Mouse (Mus musculus): ENCODE measurements around the gene F2. TPM values are rescaled to one million over a fixed set of nuclear protein-coding genes. Genes with fewer than 3 reads are reported as not detected.
A peak's percentile ranks its signal among the peaks of the same experiment; 100 is the strongest.
"Not testable (repeated sequence)": the region's sequence is repeated elsewhere in the genome, so short reads cannot be mapped to it uniquely, and the experiment has no call there.

The F2 gene
- total RNA-seq, 2 experiments from 2014 or later, result 0.11 to 0.13 TPM

- intact Hi-C loops (cut with DNase I); H3K4me3 ChIP-seq; H3K27ac ChIP-seq; DNase-seq: not testable (repeated sequence)
- peak; percentile 14; the same call in 1 of the 2 replicates for TF ChIP-seq CTCF (IDR thresholded peaks at IDR 0.05)
Observed at GRCm38 (mm10) chr2:91609370-91609769, 26.8 kb downstream of the F2 start.

DNA sequence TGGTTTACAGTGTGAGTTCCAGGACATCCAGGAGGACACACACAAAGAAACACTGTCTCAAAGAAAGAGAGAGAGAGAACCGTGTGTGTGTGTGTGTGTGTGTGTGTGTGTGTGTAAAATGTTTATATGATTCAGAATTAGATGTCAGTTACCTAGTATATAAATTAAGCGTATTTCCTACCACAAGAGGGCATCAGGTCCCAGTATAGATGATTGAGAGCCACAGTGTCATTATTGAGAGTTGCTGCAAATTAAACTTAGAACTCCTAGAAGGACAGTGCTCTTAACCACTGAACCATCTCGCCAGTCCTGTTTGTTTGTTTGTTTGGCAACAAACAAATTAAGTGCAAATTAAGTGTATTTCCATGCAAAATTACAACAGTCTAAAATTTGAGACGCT lies 33.8 kb downstream of the F2 start:
- no peak for DNase-seq
- TF ChIP-seq CTCF (IDR thresholded peaks at IDR 0.05), result peak; percentile 5; the same call in 1 of the 2 replicates
- Histone ChIP-seq H3K4me3 (no peak overlapping the region), H3K27ac (no peak overlapping the region)
- intact Hi-C loops (cut with DNase I), result loop anchor here (5.0 kb wide), 1 partner anchor 35 kb away; no protein-coding TSS in a partner anchor

DNA sequence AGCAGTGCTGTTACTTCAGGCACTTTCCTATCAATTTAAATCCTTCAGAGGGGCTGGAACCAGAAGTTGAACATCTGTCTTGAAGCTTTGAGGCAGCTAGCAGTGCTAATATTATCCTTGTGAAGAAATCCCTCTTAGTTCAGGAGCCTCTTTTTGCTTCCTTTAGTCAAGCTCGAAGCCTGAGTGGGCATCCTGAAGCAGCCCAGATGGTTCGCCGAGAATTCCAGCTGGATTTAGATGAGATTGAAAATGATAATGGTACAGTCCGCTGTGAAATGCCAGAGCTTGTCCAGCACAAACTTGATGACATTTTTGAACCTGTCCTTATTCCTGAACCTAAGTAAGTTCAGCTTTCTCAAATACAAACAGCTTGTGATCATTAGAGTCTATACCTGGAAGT lies 35.7 kb downstream of the F2 start:
- no peak for DNase-seq
- no peak for TF ChIP-seq CTCF (IDR thresholded peaks at IDR 0.05)
- H3K27ac ChIP-seq, result no peak overlapping the region
- intact Hi-C loops (cut with DNase I), result loop anchor here (5.0 kb wide), 1 partner anchor 33 kb away; no protein-coding TSS in a partner anchor
- H3K4me3 ChIP-seq, result no peak overlapping the region

- DNase-seq, result no peak
- Histone ChIP-seq H3K27ac (no peak overlapping the region), H3K4me3 (no peak overlapping the region)
- TF ChIP-seq CTCF (IDR thresholded peaks at IDR 0.05), result no peak
- intact Hi-C loops (cut with DNase I), result no loop called here
Observed at GRCm38 (mm10) chr2:91586242-91586641, 50.0 kb downstream of the F2 start.

GRCm38 (mm10) chr2:91580894-91581293 lies 55.3 kb downstream of the F2 start:
- no peak overlapping the region for H3K4me3 ChIP-seq
- no peak for DNase-seq
- no peak overlapping the region for H3K27ac ChIP-seq
- intact Hi-C loops (cut with DNase I), result no loop called here
- TF ChIP-seq CTCF (IDR thresholded peaks at IDR 0.05), result no peak

Other genes starting within 250 kb of the F2 start
- 10 to 100 TPM; 13.4 to 20.0 TPM for gene 1110051M20Rik, start 191.7 kb downstream of the F2 start, total RNA-seq (2021)
- gene Lrp4, start 178.9 kb downstream of the F2 start, total RNA-seq (2021), result 10 to 100 TPM in 1 of 2 experiments, 1 to 10 TPM in 1; 7.8 to 10.2 TPM
- gene Ckap5, start 109.7 kb downstream of the F2 start, total RNA-seq (2021), result 10 to 100 TPM; 30.0 to 33.1 TPM
- gene Zfp408, start 13.4 kb upstream of the F2 start, total RNA-seq (2021), result 1 to 10 TPM; 2.5 to 3.1 TPM
- 1 to 10 TPM; 5.0 to 8.2 TPM for gene Arhgap1, start 13.4 kb upstream of the F2 start, total RNA-seq (2021)
- gene Atg13, start 74.2 kb upstream of the F2 start, total RNA-seq (2021), result 10 to 100 TPM; 32.2 to 36.2 TPM
- gene Harbi1, start 74.4 kb upstream of the F2 start, total RNA-seq (2021), result 1 to 10 TPM; 4.9 to 5.6 TPM
- 10 to 100 TPM; 16.7 to 18.1 TPM for gene Ambra1, start 93.7 kb upstream of the F2 start, total RNA-seq (2021)

All from gastrocnemius, adult 2 months (tissue).